Comparison of ENCODE assay signal across 8 mouse cellular contexts in genomic region chr8:3631478-3631875, GRCm38 (mm10). TPM values are rescaled to one million over a fixed set of nuclear protein-coding genes. Genes with fewer than 3 reads are reported as not detected.
DNase-seq lines count a peak whose midpoint lies in the region; ATAC-seq and TF ChIP-seq lines count a peak whose summit lies in the region.

No protein-coding gene starts in this region.

- H3K4me3 ChIP-seq in gastrocnemius, adult 2 months = peak overlapping the region; percentile 74
- H3K4me3 ChIP-seq in liver, embryonic 14.5 days (ENCODE audit: insufficient read depth in 1 of 2, low read depth in 2 of 2, low read length in 2 of 2) = peak overlapping the region; percentile 69 to 89

- no peak for TF ChIP-seq EP300 in liver, embryonic 14.5 days (IDR thresholded peaks at IDR 0.05; ENCODE audit: low read depth)

- TF ChIP-seq CTCF in gastrocnemius, adult 2 months (IDR thresholded peaks at IDR 0.05) = no peak
- no peak for TF ChIP-seq CTCF in Patski (IDR thresholded peaks at IDR 0.05)
- no peak for TF ChIP-seq CTCF in liver, embryonic 14.5 days (IDR thresholded peaks at IDR 0.05; ENCODE audit: low read depth)

- no peaks in the 10 kb centered on the region for H3K9me3 ChIP-seq in liver, embryonic 14.5 days (ENCODE audit: control insufficient read depth, low read length)

- H3K9ac ChIP-seq in liver, embryonic 14.5 days (replicated peaks) = peak overlapping the region; percentile 63

- DNase-seq in gastrocnemius, adult 2 months = no peak
- DNase-seq in gastrocnemius, postnatal 4 days (ENCODE audit: low spot score in 2 of 2) = no peak
- no peak for DNase-seq in Patski (ENCODE audit: low read depth, low spot score)
- peak; percentile 41 to 55 (median 43) for DNase-seq in liver, embryonic 14.5 days (ENCODE audit: low read depth in 3 of 3, low spot score in 3 of 3)
- peak; percentile 41 for DNase-seq in naive thymus-derived CD4-positive, alpha-beta T cell, adult 2 months (ENCODE audit: low read depth)
- no peak for DNase-seq in T-cell, adult 2 months (ENCODE audit: low spot score)

- CTCF ChIA-PET in Patski (lab: Charles Lee) = interaction anchor here (1.1 to 6.4 kb wide), 4 partner anchors 9 to 44 kb away, joined by 4 to 41 read pairs (median 4); partner anchors contain the start of genes Fcor and Trappc5

- no peak overlapping the region for H3K27ac ChIP-seq in gastrocnemius, adult 2 months
- no peak overlapping the region for H3K27ac ChIP-seq in liver, embryonic 14.5 days

- peaks cover 3% of the 10 kb centered on the region for H3K36me3 ChIP-seq in liver, embryonic 14.5 days (replicated peaks; ENCODE audit: control insufficient read depth, insufficient read depth, low read depth)

- peak; percentile 22 for ATAC-seq in Patski
- peak; percentile 30 to 54; a peak in 3 of 4 replicates for ATAC-seq in hematopoietic stem cell, adult 5-6 weeks (replicated peaks in 1 of 2; ENCODE audit: insufficient read depth in 1 of 2, low FRiP score in 2 of 2, low TSS enrichment in 1 of 2, low read depth in 1 of 2, poor library complexity in 2 of 2, severe bottlenecking in 2 of 2)
- peak; percentile 51 for ATAC-seq in liver, embryonic 14.5 days (ENCODE audit: insufficient read depth)
- ATAC-seq in activated CD4-positive, CD25-positive, alpha-beta regulatory T cell, adult 4 months = no peak

- WGBS in liver, embryonic 14.5 days (ENCODE audit: insufficient replicate concordance) = 2% methylated on average over 8 of the region's 8 CpGs

- POLR2A ChIA-PET in Patski (lab: Charles Lee) = interaction anchor here (0.9 to 1.6 kb wide), 4 partner anchors 8 to 34 kb away, joined by 3 read pairs; partner anchors contain the start of gene Mcemp1

- H3K27me3 ChIP-seq in Patski = no peaks in the 10 kb centered on the region
- no peaks in the 10 kb centered on the region; the same call in 1 of the 2 replicates for H3K27me3 ChIP-seq in liver, embryonic 14.5 days (ENCODE audit: control insufficient read depth, insufficient read depth, low read length)

- intact Hi-C loops in gastrocnemius, adult 2 months (cut with DNase I) = no loop called here

- in situ Hi-C loops in Patski (cut with MboI; ENCODE audit: low pct_unique_long_range_greater_than_20kb) = no loop called here

- H3K4me2 ChIP-seq in liver, embryonic 14.5 days (ENCODE audit: low read depth) = peak overlapping the region; percentile 83

- H3K4me1 ChIP-seq in liver, embryonic 14.5 days (replicated peaks; ENCODE audit: control insufficient read depth in 2 of 2, insufficient read depth in 2 of 2, low read length in 1 of 2) = peaks cover 12 to 16% of the 10 kb centered on the region in 2 experiments; a peak in 3 of 4 replicates

RNA-seq across cellular contexts. Expression of gene Stxbp2, which starts 0.7 kb away (rescaled TPM):
- total RNA-seq in gastrocnemius, adult 2 months (2021) = 1 to 10 TPM; 2.7 to 5.5 TPM
- 1 to 10 TPM; 3.1 to 7.2 TPM for total RNA-seq in gastrocnemius, postnatal 4 days (2021)
- polyA plus RNA-seq in Patski (2021) = 156 TPM
- total RNA-seq in hematopoietic stem cell, adult 5-6 weeks (2017) = 121 and 152 TPM in 2 replicates
- 55.5 and 61.7 TPM in 2 replicates for polyA plus RNA-seq in liver, embryonic 14.5 days (2012; rRNA removed)
- 37.7 and 44.6 TPM in 2 replicates for polyA plus RNA-seq in liver, embryonic 14.5 days (2014; fragmentation: Nextera tagmentation; extraction: Ambion mirVana)
- polyA plus RNA-seq in activated CD4-positive, CD25-positive, alpha-beta regulatory T cell, adult 4 months (2017; shearing (Covaris generic)) = 100 to 1,000 TPM; 184 to 205 TPM

RNA-seq across cellular contexts. Expression of gene Pcp2, which starts 6.1 kb away (rescaled TPM):
- total RNA-seq in gastrocnemius, adult 2 months (2021) = not detected
- under 1 TPM in 1 of 2 experiments, not detected in 1; 0.65 TPM for total RNA-seq in gastrocnemius, postnatal 4 days (2021)
- polyA plus RNA-seq in Patski (2021) = not detected
- not detected in 2 replicates for total RNA-seq in hematopoietic stem cell, adult 5-6 weeks (2017)
- not detected in 2 replicates for polyA plus RNA-seq in liver, embryonic 14.5 days (2012; rRNA removed)
- 0.19 TPM in 1 of 2 replicates, not detected in the other for polyA plus RNA-seq in liver, embryonic 14.5 days (2014; fragmentation: Nextera tagmentation; extraction: Ambion mirVana)
- polyA plus RNA-seq in activated CD4-positive, CD25-positive, alpha-beta regulatory T cell, adult 4 months (2017; shearing (Covaris generic)) = not detected

RNA-seq across cellular contexts. Expression of gene Pet100, which starts 10.1 kb away (rescaled TPM):
- 10 to 100 TPM; 87.7 to 92.0 TPM for total RNA-seq in gastrocnemius, adult 2 months (2021)
- 10 to 100 TPM; 59.7 to 70.0 TPM for total RNA-seq in gastrocnemius, postnatal 4 days (2021)
- polyA plus RNA-seq in Patski (2021) = 85.7 TPM
- total RNA-seq in hematopoietic stem cell, adult 5-6 weeks (2017) = 209 and 215 TPM in 2 replicates
- 7.9 and 32.5 TPM in 2 replicates for polyA plus RNA-seq in liver, embryonic 14.5 days (2012; rRNA removed)
- 113 and 117 TPM in 2 replicates for polyA plus RNA-seq in liver, embryonic 14.5 days (2014; fragmentation: Nextera tagmentation; extraction: Ambion mirVana)
- 100 to 1,000 TPM in 1 of 2 experiments, 10 to 100 TPM in 1; 95.4 to 145 TPM for polyA plus RNA-seq in activated CD4-positive, CD25-positive, alpha-beta regulatory T cell, adult 4 months (2017; shearing (Covaris generic))

RNA-seq across cellular contexts. Expression of gene Xab2, which starts 10.4 kb away (rescaled TPM):
- 10 to 100 TPM; 11.0 to 11.3 TPM for total RNA-seq in gastrocnemius, adult 2 months (2021)
- total RNA-seq in gastrocnemius, postnatal 4 days (2021) = 10 to 100 TPM; 21.1 to 23.2 TPM
- 48.4 TPM for polyA plus RNA-seq in Patski (2021)
- 56.6 and 75.0 TPM in 2 replicates for total RNA-seq in hematopoietic stem cell, adult 5-6 weeks (2017)
- 24.1 and 27.1 TPM in 2 replicates for polyA plus RNA-seq in liver, embryonic 14.5 days (2012; rRNA removed)
- 22.2 and 25.9 TPM in 2 replicates for polyA plus RNA-seq in liver, embryonic 14.5 days (2014; fragmentation: Nextera tagmentation; extraction: Ambion mirVana)
- 10 to 100 TPM; 65.9 to 74.1 TPM for polyA plus RNA-seq in activated CD4-positive, CD25-positive, alpha-beta regulatory T cell, adult 4 months (2017; shearing (Covaris generic))

RNA-seq across cellular contexts. Expression of gene Retn, which starts 24.1 kb away (rescaled TPM):
- total RNA-seq in gastrocnemius, adult 2 months (2021) = 1 to 10 TPM in 1 of 2 experiments, under 1 TPM in 1; 0.87 to 3.0 TPM
- 10 to 100 TPM in 1 of 2 experiments, 1 to 10 TPM in 1; 7.6 to 11.6 TPM for total RNA-seq in gastrocnemius, postnatal 4 days (2021)
- 0.24 TPM for polyA plus RNA-seq in Patski (2021)
- total RNA-seq in hematopoietic stem cell, adult 5-6 weeks (2017) = not detected in 2 replicates
- not detected in 2 replicates for polyA plus RNA-seq in liver, embryonic 14.5 days (2012; rRNA removed)
- polyA plus RNA-seq in liver, embryonic 14.5 days (2014; fragmentation: Nextera tagmentation; extraction: Ambion mirVana) = not detected in 2 replicates
- polyA plus RNA-seq in activated CD4-positive, CD25-positive, alpha-beta regulatory T cell, adult 4 months (2017; shearing (Covaris generic)) = not detected

Comparison
In these comparisons a context has a peak if more than half of its experiments do, and no peak if none do; other contexts are left out.
1. DNase-seq: peak in liver, embryonic 14.5 days (3 of 3) and naive thymus-derived CD4-positive, alpha-beta T cell, adult 2 months (single experiment); none in gastrocnemius, adult 2 months (single experiment), gastrocnemius, postnatal 4 days (0 of 2), Patski (single experiment) and T-cell, adult 2 months (single experiment).
2. RNA of gene Stxbp2, which starts 0.7 kb away (total RNA-seq): 121 to 152 TPM in hematopoietic stem cell, adult 5-6 weeks; 3.1 to 7.2 TPM in gastrocnemius, postnatal 4 days and 2.7 to 5.5 TPM in gastrocnemius, adult 2 months; every median in the first group is over 10 times any median in the second.